Mouse (Mus musculus) hindbrain, embryonic 10.5 days (tissue): ENCODE measurements at regions not wholly inside any gene's neighbourhood (a gene's known extent, or its start where the extent isn't known, plus 50 kb on each side); places are given as distances from the start of the nearest gene placed in this dataset.

Source experiments
- DNase-seq: peaks from one replicate; pipeline ENCODE4 v3.0.0-alpha.2; 2017; ENCODE audit warnings: low spot score
- H3K27ac ChIP-seq: fragments of 300-500 bp; sonication (generic); 2 replicates; pipeline ENCODE4 v1.5.1; 2016; ENCODE audit warnings: mild to moderate bottlenecking, moderate library complexity
- H3K27me3 ChIP-seq: fragments of 300-500 bp; sonication (generic); 2 replicates; pipeline ENCODE4 v1.6.1; 2016; ENCODE audit warnings: mild to moderate bottlenecking; ENCODE audit not compliant: poor library complexity, insufficient read depth, severe bottlenecking
- H3K36me3 ChIP-seq: fragments of 300-500 bp; sonication (generic); 2 replicates; pipeline ENCODE4 v1.6.1; 2016; ENCODE audit warnings: mild to moderate bottlenecking, moderate library complexity
- H3K4me1 ChIP-seq: fragments of 300-500 bp; sonication (generic); replicated peaks from 2 replicates; pipeline ENCODE4 v1.6.1; 2016; ENCODE audit warnings: mild to moderate bottlenecking
- H3K4me3 ChIP-seq: fragments of 300-500 bp; sonication (generic); 2 replicates; pipeline ENCODE4 v1.5.1; 2016; ENCODE audit warnings: mild to moderate bottlenecking, moderate library complexity
- H3K9me3 ChIP-seq: fragments of 300-500 bp; sonication (generic); 2 replicates; pipeline ENCODE4 v1.6.1; 2016; ENCODE audit warnings: mild to moderate bottlenecking, moderate library complexity
- WGBS: fragments of 180-500 bp; shearing (Covaris S2); methylation state at CpG from one replicate; pipeline ENCODE4 v1.1.7; 2016; 5-methylcytosine and 5-hydroxymethylcytosine counted together

DNA sequence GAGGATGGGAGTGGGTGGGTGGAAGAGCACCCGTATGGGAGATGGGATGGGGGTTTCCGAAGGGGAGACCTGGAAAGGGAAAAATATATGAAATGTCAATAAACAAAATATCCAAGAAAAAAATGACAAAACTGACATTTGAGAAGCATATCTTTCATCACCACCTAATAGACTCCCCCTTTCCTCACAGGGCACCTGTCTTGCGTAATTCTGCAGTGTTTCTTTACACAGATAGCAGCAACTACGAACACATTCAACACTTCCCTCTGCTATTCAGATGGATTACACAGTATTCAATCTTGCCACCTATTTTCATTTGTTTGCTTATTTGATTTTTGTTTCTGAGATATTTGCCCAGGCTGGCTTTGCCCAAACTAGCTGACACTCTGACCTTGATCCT, 136.3 kb upstream of the Fmo9 start:
- H3K36me3 ChIP-seq = no peaks in the 10 kb centered on the region
- H3K4me3 ChIP-seq = no peak overlapping the region
- no peak overlapping the region for H3K27ac ChIP-seq
- H3K9me3 ChIP-seq = no peaks in the 10 kb centered on the region
- no peaks in the 10 kb centered on the region for H3K27me3 ChIP-seq
- no peaks in the 10 kb centered on the region for H3K4me1 ChIP-seq
- WGBS = 90% methylated on average over 4 of the region's 4 CpGs
- no peak for DNase-seq

DNA sequence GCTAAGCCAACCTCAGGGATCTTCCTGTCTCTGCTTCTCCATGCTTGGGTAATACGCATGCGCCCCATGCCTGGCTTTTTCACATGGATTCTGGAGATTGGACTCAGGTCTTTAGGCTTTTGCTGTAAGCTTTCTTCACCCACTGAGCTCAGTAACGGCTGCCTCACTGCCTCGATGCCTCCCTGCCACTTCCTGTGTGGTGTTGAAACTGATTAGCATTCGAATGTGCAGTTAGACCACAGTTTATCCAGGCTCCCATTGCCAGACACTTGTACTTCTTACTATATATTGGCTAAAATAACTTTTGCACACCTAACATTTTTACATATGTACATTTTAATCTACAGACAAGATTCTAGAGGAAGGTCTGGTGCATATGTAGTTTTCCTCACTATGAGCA, 137.0 kb upstream of the Fmo9 start:
- Histone ChIP-seq H3K27ac (no peak overlapping the region), H3K4me3 (no peak overlapping the region), H3K4me1 (no peaks in the 10 kb centered on the region), H3K9me3 (no peaks in the 10 kb centered on the region), H3K27me3 (no peaks in the 10 kb centered on the region), H3K36me3 (no peaks in the 10 kb centered on the region)
- DNase-seq = no peak
- WGBS = 82% methylated on average over 5 of the region's 5 CpGs

- no peak for DNase-seq
- WGBS = 67% methylated on average over 7 of the region's 7 CpGs
Measured at GRCm38 (mm10) chr1:166819420-166819819, 137.8 kb upstream of the Fmo9 start.

DNA sequence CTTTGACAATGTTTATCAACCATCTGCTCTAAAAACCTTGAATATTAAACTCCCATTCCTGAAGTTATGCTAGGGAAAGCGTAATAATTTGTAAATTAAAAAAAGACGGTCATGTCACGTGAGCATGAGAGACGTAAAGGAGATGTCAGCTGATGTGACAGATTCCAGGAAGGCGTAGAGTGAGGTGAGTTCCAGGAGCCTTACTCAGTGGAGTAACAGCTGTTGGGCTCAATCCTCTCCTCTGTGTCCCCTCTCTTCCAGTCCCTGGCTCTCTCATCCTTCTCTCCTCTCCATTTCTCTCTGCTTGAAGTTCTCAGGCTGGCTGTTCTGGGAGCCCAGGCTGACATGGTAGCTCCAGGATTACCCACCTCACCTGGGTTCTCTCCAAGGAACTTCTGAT, 138.4 kb upstream of the Fmo9 start:
- no peaks in the 10 kb centered on the region for H3K9me3 ChIP-seq
- H3K36me3 ChIP-seq = no peaks in the 10 kb centered on the region
- H3K4me3 ChIP-seq = no peak overlapping the region
- no peak overlapping the region for H3K27ac ChIP-seq
- H3K27me3 ChIP-seq = no peaks in the 10 kb centered on the region
- no peaks in the 10 kb centered on the region for H3K4me1 ChIP-seq
- DNase-seq = no peak
- 92% methylated on average over 5 of the region's 5 CpGs for WGBS

More at GRCm38 (mm10) chr1:166819420-166819819, 137.8 kb upstream of the Fmo9 start:
- Histone ChIP-seq H3K27me3 (no peaks in the 10 kb centered on the region), H3K4me1 (no peaks in the 10 kb centered on the region), H3K9me3 (no peaks in the 10 kb centered on the region), H3K36me3 (no peaks in the 10 kb centered on the region), H3K4me3 (no peak overlapping the region), H3K27ac (no peak overlapping the region)

GRCm38 (mm10) chr1:166821146-166821545, 139.5 kb upstream of the Fmo9 start:
- WGBS = 44% methylated on average over 3 of the region's 3 CpGs
- no peaks in the 10 kb centered on the region for H3K36me3 ChIP-seq
- no peak overlapping the region for H3K27ac ChIP-seq
- no peak overlapping the region for H3K4me3 ChIP-seq
- no peaks in the 10 kb centered on the region for H3K9me3 ChIP-seq
- no peak for DNase-seq
- no peaks in the 10 kb centered on the region for H3K4me1 ChIP-seq
- H3K27me3 ChIP-seq = no peaks in the 10 kb centered on the region

DNA sequence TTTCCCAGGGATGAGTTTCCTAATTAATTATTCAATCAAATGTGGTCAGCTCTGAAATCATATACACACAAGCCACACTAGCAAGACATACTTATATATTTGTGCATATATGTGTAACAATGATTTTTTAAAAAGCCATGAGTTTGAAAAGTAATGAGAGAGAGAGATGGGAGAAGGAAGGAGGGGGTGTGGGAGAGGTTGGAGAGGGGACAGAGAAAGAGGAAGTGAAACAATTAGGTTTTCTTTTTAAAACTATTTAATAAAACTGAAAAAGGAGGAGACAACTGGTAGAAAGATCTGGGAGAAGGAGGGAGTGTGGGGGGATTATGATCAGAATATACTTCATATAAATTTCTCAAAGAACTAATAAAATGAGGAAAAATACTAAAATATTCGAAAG, 155.7 kb upstream of the Fmo9 start:
- no peak overlapping the region for H3K4me3 ChIP-seq
- 79% methylated on average over 1 of the region's 1 CpGs for WGBS
- no peak overlapping the region for H3K27ac ChIP-seq
- H3K9me3 ChIP-seq = no peaks in the 10 kb centered on the region
- no peaks in the 10 kb centered on the region for H3K27me3 ChIP-seq
- H3K36me3 ChIP-seq = no peaks in the 10 kb centered on the region
- no peak for DNase-seq
- H3K4me1 ChIP-seq = peaks cover 13% of the 10 kb centered on the region

DNA sequence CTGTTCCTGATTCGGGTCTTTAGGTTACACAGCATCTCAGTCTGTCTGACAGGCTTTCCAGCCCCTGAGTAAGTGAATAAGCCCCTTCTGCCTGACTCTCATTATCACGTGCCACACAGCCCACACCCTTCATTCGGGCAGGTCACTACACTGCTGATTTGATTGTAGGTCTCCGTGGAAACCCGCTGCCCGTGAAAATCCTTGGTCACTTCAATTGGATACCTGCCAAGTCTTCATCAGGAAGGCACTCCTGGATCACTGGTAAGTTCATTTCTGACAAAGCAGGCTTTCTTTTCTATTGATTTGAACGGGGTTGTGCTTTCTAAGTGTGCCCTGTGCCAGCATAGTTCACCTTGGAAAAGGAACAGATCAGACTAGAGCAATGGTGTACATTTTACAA, 158.2 kb upstream of the Fmo9 start:
- WGBS = 48% methylated on average over 7 of the region's 7 CpGs
- no peaks in the 10 kb centered on the region for H3K36me3 ChIP-seq
- no peaks in the 10 kb centered on the region for H3K9me3 ChIP-seq
- H3K27ac ChIP-seq = no peak overlapping the region
- no peak for DNase-seq
- no peak overlapping the region for H3K4me3 ChIP-seq
- no peaks in the 10 kb centered on the region for H3K27me3 ChIP-seq
- H3K4me1 ChIP-seq = peaks cover 23% of the 10 kb centered on the region

DNA sequence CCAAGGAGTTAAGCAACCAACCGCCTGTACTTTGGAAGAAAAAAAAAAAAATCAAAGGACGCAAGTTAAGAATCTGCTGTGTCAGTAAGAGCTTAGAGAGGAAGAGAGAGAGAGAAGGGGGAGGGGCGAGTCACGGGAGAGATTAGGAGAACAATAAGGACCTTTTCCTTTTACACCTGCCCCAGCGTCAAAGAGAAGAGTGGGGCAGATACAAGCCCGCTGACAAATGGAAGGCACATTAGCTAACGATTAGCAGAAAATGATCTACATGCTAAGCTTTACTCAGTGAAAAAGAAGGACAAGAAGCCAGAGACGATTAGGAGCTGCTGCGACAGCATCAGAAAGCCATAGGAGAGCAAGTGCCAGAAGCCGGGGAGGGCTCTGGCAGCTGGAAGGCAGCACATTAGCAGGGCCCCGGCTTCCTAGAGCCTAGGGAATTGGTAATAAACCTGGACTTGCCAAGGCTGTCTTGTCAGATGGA, 157.8 kb upstream of the Fam78b start:
- no peaks in the 10 kb centered on the region for H3K36me3 ChIP-seq
- peak overlapping the region; percentile 41 for H3K4me3 ChIP-seq
- H3K27me3 ChIP-seq = no peaks in the 10 kb centered on the region
- peak overlapping the region; percentile 76 for H3K27ac ChIP-seq
- peaks cover 29% of the 10 kb centered on the region for H3K4me1 ChIP-seq
- H3K9me3 ChIP-seq = no peaks in the 10 kb centered on the region
- WGBS = 3% methylated on average over 11 of the region's 11 CpGs
- peak; percentile 36 for DNase-seq

DNA sequence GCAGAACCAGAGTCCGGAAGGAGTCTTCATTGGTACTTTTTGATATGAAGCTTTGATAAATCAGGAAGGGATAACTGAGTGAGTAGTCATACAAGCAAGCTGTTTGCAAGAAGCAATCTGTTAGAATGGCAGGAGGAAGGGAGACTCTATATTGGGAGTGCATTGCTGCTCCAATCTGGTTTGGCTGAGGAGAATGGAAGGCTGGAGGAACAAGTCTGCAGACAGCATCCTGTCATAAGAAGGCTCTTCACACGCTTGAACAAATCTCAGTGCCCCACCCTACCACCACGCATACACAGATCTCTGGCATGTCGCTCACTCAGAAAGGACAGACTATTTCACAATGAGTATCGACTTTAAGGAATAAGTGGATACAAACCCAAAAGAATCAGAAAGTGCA, 154.7 kb upstream of the Fam78b start:
- 88% methylated on average over 5 of the region's 5 CpGs for WGBS
- no peak for DNase-seq
- Histone ChIP-seq H3K4me1 (peaks cover 16% of the 10 kb centered on the region), H3K27ac (no peak overlapping the region), H3K36me3 (no peaks in the 10 kb centered on the region), H3K9me3 (no peaks in the 10 kb centered on the region), H3K27me3 (no peaks in the 10 kb centered on the region), H3K4me3 (no peak overlapping the region)

DNA sequence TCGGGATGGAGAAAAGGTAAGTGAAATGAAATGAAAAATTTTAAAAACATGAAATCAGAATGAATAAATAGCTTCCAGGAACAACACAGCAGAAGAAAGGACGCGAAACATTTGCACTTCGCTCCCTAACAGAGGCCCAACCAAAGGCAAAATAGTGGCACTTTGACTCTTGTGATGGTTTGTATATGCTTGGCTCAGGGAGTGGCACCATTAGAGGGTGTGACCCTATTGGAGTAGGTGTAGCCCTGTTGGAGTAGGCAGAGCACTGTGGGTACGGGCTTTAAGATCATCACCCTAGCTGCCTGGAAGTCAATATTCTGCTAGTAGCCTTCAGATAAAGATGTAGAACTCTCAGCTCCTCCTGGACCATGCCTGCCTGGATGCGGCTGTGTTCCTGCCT, 154.0 kb upstream of the Fam78b start:
- H3K4me1 ChIP-seq = peaks cover 16% of the 10 kb centered on the region
- no peaks in the 10 kb centered on the region for H3K27me3 ChIP-seq
- H3K4me3 ChIP-seq = no peak overlapping the region
- no peaks in the 10 kb centered on the region for H3K36me3 ChIP-seq
- no peak for DNase-seq
- no peaks in the 10 kb centered on the region for H3K9me3 ChIP-seq
- 93% methylated on average over 6 of the region's 6 CpGs for WGBS
- no peak overlapping the region for H3K27ac ChIP-seq

DNA sequence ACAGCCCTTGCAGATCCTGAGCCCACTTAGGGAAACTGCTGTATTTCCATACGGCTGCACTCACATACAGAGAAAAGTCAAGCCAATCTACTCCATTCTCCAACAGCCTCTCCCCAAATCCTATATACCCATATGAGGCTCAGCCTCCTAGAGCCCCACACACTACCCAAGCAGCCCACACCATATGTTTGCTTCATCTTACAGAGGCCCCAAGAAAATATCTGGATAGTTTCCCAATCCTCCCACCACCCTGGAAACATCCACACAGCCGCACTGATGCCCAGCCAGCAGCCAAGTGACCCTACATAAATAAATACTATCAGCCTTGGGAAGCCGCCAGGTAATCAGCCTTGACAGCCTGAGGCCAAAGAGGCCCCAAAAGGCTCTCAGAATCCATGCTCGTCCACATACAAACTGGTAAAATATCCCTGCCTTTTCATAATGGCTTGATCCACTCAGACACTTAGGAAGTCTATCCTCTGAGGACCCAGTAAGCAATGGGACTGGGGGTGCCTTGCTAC, 153.1 kb upstream of the Fam78b start:
- WGBS = 80% methylated on average over 4 of the region's 4 CpGs
- no peak for DNase-seq
- Histone ChIP-seq H3K9me3 (no peaks in the 10 kb centered on the region), H3K36me3 (no peaks in the 10 kb centered on the region), H3K27me3 (no peaks in the 10 kb centered on the region), H3K4me1 (peaks cover 14% of the 10 kb centered on the region), H3K27ac (no peak overlapping the region), H3K4me3 (no peak overlapping the region)

- DNase-seq = no peak
- Histone ChIP-seq H3K9me3 (no peaks in the 10 kb centered on the region), H3K4me1 (no peaks in the 10 kb centered on the region), H3K27ac (no peak overlapping the region), H3K4me3 (no peak overlapping the region), H3K36me3 (no peaks in the 10 kb centered on the region), H3K27me3 (no peaks in the 10 kb centered on the region)
- 92% methylated on average over 4 of the region's 4 CpGs for WGBS
Measured at GRCm38 (mm10) chr1:166855988-166856387, 145.2 kb upstream of the Fam78b start.

GRCm38 (mm10) chr1:166866256-166866655, 135.0 kb upstream of the Fam78b start:
- WGBS = 85% methylated on average over 7 of the region's 7 CpGs
- DNase-seq = no peak
- H3K27me3 ChIP-seq = no peaks in the 10 kb centered on the region
- no peaks in the 10 kb centered on the region for H3K36me3 ChIP-seq
- H3K4me1 ChIP-seq = no peaks in the 10 kb centered on the region
- no peak overlapping the region for H3K4me3 ChIP-seq
- no peaks in the 10 kb centered on the region for H3K9me3 ChIP-seq
- no peak overlapping the region for H3K27ac ChIP-seq

DNA sequence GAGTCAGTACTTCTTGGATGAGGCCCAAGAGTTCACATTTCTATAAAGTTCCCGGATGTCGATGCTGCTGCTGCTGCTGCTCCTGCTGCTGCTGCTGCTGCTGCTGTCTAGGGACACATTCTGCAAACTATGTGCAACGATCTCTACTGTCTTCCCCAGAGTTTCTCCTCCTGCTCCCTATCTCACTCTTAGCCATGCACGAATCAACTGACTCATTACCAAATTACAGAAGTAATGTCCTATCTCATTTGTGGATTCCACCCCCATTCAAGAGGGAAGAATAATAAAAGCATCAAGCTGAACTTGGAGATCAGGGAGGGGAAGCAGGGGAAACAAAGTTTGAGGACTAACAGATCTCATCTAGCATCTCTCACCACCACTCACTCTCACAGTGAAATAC, 130.0 kb upstream of the Fam78b start:
- no peak for DNase-seq
- 87% methylated on average over 4 of the region's 4 CpGs for WGBS
- no peaks in the 10 kb centered on the region for H3K36me3 ChIP-seq
- H3K4me3 ChIP-seq = no peak overlapping the region
- H3K9me3 ChIP-seq = no peaks in the 10 kb centered on the region
- no peaks in the 10 kb centered on the region for H3K4me1 ChIP-seq
- no peaks in the 10 kb centered on the region for H3K27me3 ChIP-seq
- H3K27ac ChIP-seq = no peak overlapping the region
